Mouse (Mus musculus) C2C12 (cell line): ENCODE measurements around the gene Trmt1.

ENCODE experiments used
- CEBPB ChIP-seq: IDR thresholded peaks from one replicate; pipeline ENCODE4 v1.6.1; 2011; ENCODE audit warnings: low read depth, mild to moderate bottlenecking, control low read depth, moderate library complexity
- CTCF ChIP-seq: IDR thresholded peaks from one replicate; pipeline ENCODE4 v1.5.1; 2011; ENCODE audit not compliant: control insufficient read depth, insufficient read depth, insufficient read length
- FOSL1 ChIP-seq: IDR thresholded peaks from one replicate; pipeline ENCODE4 v1.8.0; 2011; ENCODE audit warnings: mild to moderate bottlenecking, low read length; ENCODE audit not compliant: poor library complexity, insufficient read depth, severe bottlenecking
- MAX ChIP-seq: IDR thresholded peaks from one replicate; pipeline ENCODE4 v1.6.1; 2011; ENCODE audit warnings: mild to moderate bottlenecking, control low read depth
- MYOD1 ChIP-seq: IDR thresholded peaks from one replicate; pipeline ENCODE4 v1.6.1; 2011; ENCODE audit warnings: low read depth; ENCODE audit not compliant: control insufficient read depth, insufficient read length
- MYOG ChIP-seq: IDR thresholded peaks from one replicate; pipeline ENCODE4 v1.6.1; 2011; ENCODE audit not compliant: control insufficient read depth, insufficient read length; ENCODE audit errors: extremely low read depth
- USF1 ChIP-seq: IDR thresholded peaks from one replicate; pipeline ENCODE4 v1.6.1; 2011; ENCODE audit warnings: low read depth, mild to moderate bottlenecking, control low read depth, moderate library complexity

DNA sequence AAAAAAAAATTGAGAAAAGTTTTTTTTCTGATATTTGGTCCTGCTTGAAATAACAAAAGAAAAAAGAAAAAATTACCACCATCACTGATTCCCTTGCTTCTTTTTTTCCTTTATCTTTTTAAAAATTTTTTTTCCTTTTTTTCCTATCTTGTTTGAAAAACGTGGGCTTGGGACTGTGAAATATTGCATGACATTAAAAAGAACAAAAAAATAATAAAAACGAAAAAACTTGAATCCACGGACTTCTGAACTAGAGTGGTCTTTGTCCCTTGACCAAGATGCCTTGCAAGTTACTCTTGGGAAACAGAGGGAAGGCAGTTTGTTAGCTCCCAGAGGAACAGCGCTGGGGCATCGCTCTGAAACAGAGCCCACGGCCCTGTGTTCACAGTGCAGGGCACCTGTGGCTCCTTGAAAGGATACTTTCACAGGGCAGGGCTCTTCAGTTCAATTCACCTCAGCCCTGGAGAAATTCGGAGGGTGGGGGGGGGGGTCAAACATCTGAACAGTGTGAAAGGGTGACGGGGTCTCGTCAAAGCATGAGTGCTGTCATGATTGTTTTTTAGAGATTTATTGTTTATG, 46.0 kb upstream of the Trmt1 start:
- TF ChIP-seq CTCF: no peak
- no peak for TF ChIP-seq MYOD1
- no peak for TF ChIP-seq MAX
- TF ChIP-seq USF1: no peak
- TF ChIP-seq CEBPB: no peak
- TF ChIP-seq FOSL1: no peak
- TF ChIP-seq MYOG: no peak
